Mouse (Mus musculus) spleen, adult 2 months (tissue): ENCODE data around the gene Agfg1. TPM values are rescaled to one million over a fixed set of nuclear protein-coding genes. Genes with fewer than 3 reads are reported as not detected.
A peak's percentile ranks its signal among the peaks of the same experiment; 100 is the strongest.

Experiments used
- DNase-seq, 2 experiments: peaks; one replicate each; pipeline versions ENCODE4 v3.0.0 to v3.0.0-alpha.2; 2012 to 2021; ENCODE audit warnings: low spot score in 2 of 2, low read depth in 1 of 2
- H3K27ac ChIP-seq: fragments of 200-500 bp; 2 replicates; pipeline ENCODE4 v1.5.1; 2012; ENCODE audit warnings: low read length, inconsistent platforms; ENCODE audit not compliant: insufficient read depth
- H3K27me3 ChIP-seq: fragments of 200-500 bp; 2 replicates; pipeline ENCODE4 v1.6.1; 2012; ENCODE audit warnings: mild to moderate bottlenecking, moderate library complexity, low read length, inconsistent platforms; ENCODE audit not compliant: control insufficient read depth, insufficient read depth
- H3K36me3 ChIP-seq: fragments of 200-500 bp; 2 replicates; pipeline ENCODE4 v1.6.1; 2012; ENCODE audit warnings: mild to moderate bottlenecking, low read length, inconsistent platforms; ENCODE audit not compliant: control insufficient read depth, insufficient read depth
- H3K4me1 ChIP-seq: fragments of 200-500 bp; 2 replicates; pipeline ENCODE4 v1.6.1; 2011; ENCODE audit warnings: inconsistent platforms; ENCODE audit not compliant: control insufficient read depth, insufficient read depth, insufficient read length
- H3K4me3 ChIP-seq: fragments of 200-500 bp; 2 replicates; pipeline ENCODE4 v1.5.1; 2011; ENCODE audit warnings: mild to moderate bottlenecking, inconsistent platforms; ENCODE audit not compliant: insufficient read depth, insufficient read length; ENCODE audit errors: extremely low read depth
- CTCF ChIP-seq: fragments of 200-500 bp; IDR thresholded peaks from 2 replicates; pipeline ENCODE4 v1.5.1; 2011; ENCODE audit warnings: mild to moderate bottlenecking, inconsistent platforms; ENCODE audit not compliant: insufficient read depth, insufficient read length, insufficient replicate concordance; ENCODE audit errors: extremely low read depth
- POLR2A ChIP-seq: fragments of 200-500 bp; IDR thresholded peaks from 2 replicates; pipeline ENCODE4 v1.6.1; 2011; ENCODE audit warnings: low read depth, low read length, inconsistent platforms
- WGBS: fragments of 180-500 bp; shearing (Covaris S2); methylation state at CpG from one replicate; pipeline ENCODE4 v1.1.7; 2018; 5-methylcytosine and 5-hydroxymethylcytosine counted together
- polyA plus RNA-seq: library from polyadenylated mRNA; depleted of rRNA; stranded (reverse); fragments of >200 nt; gene quantifications from 2 replicates; pipeline ENCODE4 v1.2.3, GENCODE M21; 2012; rRNA removed

Agfg1 gene
- polyA plus RNA-seq = 32.2 and 41.1 TPM in 2 replicates

- DNase-seq = peak; percentile 70 to 91
- peaks cover 9% of the 10 kb centered on the region for H3K4me1 ChIP-seq
- peak; percentile 97 for TF ChIP-seq CTCF
- TF ChIP-seq POLR2A = peak; percentile 47; the same call in 1 of the 2 replicates
- no peaks in the 10 kb centered on the region for H3K27me3 ChIP-seq
- H3K27ac ChIP-seq = peak within 1 kb of the TSS; percentile 85
- WGBS = 1% methylated on average over 34 of the region's 34 CpGs
- peak within 1 kb of the TSS; percentile 92 for H3K4me3 ChIP-seq
- H3K36me3 ChIP-seq = no peaks in the 10 kb centered on the region
Measured at GRCm38 (mm10) chr1:82839296-82839613, at the start of gene Agfg1. Gene Agfg1 (plus strand): TSS chr1:82839483.

DNA sequence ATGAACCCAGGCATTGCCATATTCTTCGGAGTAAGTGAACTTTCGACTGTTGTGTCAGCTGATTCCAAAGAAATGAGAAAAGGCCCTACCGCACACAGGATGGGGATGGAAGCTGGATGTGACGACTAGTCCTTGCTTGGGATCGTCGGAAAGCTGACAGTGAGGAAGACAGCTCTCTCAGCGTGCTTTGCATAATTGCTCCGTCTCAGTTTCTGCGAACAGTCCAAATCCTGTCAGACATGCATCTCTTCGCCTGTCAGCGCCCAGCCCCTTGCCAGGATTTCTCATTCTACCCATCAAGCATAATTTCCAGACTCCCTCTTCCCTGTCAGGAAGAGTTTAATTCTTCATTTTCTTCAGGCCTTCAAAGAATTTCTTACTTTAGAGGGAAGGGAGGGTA lies 48.2 kb upstream of the Agfg1 start:
- no peaks in the 10 kb centered on the region for H3K36me3 ChIP-seq
- no peak overlapping the region for H3K27ac ChIP-seq
- DNase-seq = no peak
- WGBS = 92% methylated on average over 11 of the region's 11 CpGs
- peaks cover 5% of the 10 kb centered on the region; the same call in 1 of the 2 replicates for H3K4me1 ChIP-seq
- no peak for TF ChIP-seq POLR2A
- no peak for TF ChIP-seq CTCF
- no peaks in the 10 kb centered on the region for H3K27me3 ChIP-seq
- no peak overlapping the region for H3K4me3 ChIP-seq

- Histone ChIP-seq H3K27me3 (no peaks in the 10 kb centered on the region), H3K27ac (no peak overlapping the region), H3K4me3 (no peak overlapping the region), H3K4me1 (peaks cover 5% of the 10 kb centered on the region; the same call in 1 of the 2 replicates), H3K36me3 (no peaks in the 10 kb centered on the region)
- 92% methylated on average over 6 of the region's 6 CpGs for WGBS
- no peak for DNase-seq
- TF ChIP-seq CTCF = no peak
- TF ChIP-seq POLR2A = no peak
Measured at GRCm38 (mm10) chr1:82792238-82792637, 47.0 kb upstream of the Agfg1 start.

GRCm38 (mm10) chr1:82793110-82793509 lies 46.2 kb upstream of the Agfg1 start:
- 71% methylated on average over 3 of the region's 3 CpGs for WGBS
- H3K4me3 ChIP-seq = no peak overlapping the region
- H3K36me3 ChIP-seq = no peaks in the 10 kb centered on the region
- H3K27me3 ChIP-seq = no peaks in the 10 kb centered on the region
- TF ChIP-seq CTCF (no peak), POLR2A (no peak)
- H3K4me1 ChIP-seq = peaks cover 5% of the 10 kb centered on the region; the same call in 1 of the 2 replicates
- no peak for DNase-seq
- H3K27ac ChIP-seq = no peak overlapping the region

GRCm38 (mm10) chr1:82793986-82794385 lies 45.3 kb upstream of the Agfg1 start:
- peaks cover 5% of the 10 kb centered on the region; the same call in 1 of the 2 replicates for H3K4me1 ChIP-seq
- H3K4me3 ChIP-seq = no peak overlapping the region
- WGBS = 91% methylated on average over 4 of the region's 4 CpGs
- DNase-seq = no peak
- H3K27me3 ChIP-seq = no peaks in the 10 kb centered on the region
- no peak overlapping the region for H3K27ac ChIP-seq
- TF ChIP-seq CTCF (no peak), POLR2A (no peak)
- H3K36me3 ChIP-seq = no peaks in the 10 kb centered on the region

GRCm38 (mm10) chr1:82795211-82795610 lies 44.1 kb upstream of the Agfg1 start:
- H3K4me3 ChIP-seq = no peak overlapping the region
- DNase-seq = no peak
- H3K4me1 ChIP-seq = peaks cover 5% of the 10 kb centered on the region; the same call in 1 of the 2 replicates
- TF ChIP-seq CTCF (no peak), POLR2A (no peak)
- H3K27me3 ChIP-seq = no peaks in the 10 kb centered on the region
- WGBS = 75% methylated on average over 2 of the region's 2 CpGs
- no peaks in the 10 kb centered on the region for H3K36me3 ChIP-seq
- no peak overlapping the region for H3K27ac ChIP-seq

DNA sequence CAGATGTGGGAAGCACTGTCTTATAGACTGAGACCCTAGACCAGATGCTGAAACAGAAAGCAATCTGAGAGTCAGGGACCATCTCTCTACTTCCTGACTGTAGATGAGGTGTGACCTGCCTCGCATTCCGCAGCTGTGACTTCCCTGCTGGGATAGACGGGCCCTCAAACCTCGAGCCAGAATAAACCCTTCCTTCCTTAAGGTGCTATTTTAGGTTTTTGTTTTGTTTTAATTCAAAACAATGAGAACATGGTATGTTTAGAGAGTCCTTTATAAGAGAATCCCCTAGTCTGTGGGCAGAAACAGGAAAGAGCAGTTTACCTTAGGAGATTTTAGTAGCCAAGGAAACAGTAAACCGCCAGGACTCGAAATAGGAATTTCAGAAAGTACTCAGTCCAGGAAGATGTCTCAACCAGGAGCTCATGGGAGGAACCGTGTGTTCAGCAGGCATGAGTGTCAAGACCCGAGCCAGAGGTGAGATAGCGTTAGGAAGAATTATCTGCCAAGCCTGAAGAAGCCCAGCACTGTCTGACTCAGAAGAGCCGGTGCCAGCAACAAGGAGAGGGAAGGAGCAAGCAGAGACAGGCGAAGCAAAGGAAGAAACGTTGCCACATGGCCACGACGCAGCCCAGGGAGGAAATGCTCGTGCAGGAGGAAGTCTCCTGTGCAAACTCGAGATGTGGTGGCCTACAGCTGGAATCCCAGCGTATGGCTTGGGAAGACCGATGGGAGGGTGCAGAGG lies 43.4 kb upstream of the Agfg1 start:
- no peak for DNase-seq
- H3K4me3 ChIP-seq = no peak overlapping the region
- H3K27ac ChIP-seq = no peak overlapping the region; the same call in 1 of the 2 replicates
- H3K4me1 ChIP-seq = peaks cover 5% of the 10 kb centered on the region; the same call in 1 of the 2 replicates
- no peaks in the 10 kb centered on the region for H3K36me3 ChIP-seq
- no peaks in the 10 kb centered on the region for H3K27me3 ChIP-seq
- TF ChIP-seq CTCF = no peak
- TF ChIP-seq POLR2A = no peak
- WGBS = 27% methylated on average over 18 of the region's 18 CpGs
